Mouse (Mus musculus) intestine, postnatal 0 days (tissue): ENCODE data around the gene Runx1. TPM values are rescaled to one million over a fixed set of nuclear protein-coding genes. Genes with fewer than 3 reads are reported as not detected.

Experiments
- ATAC-seq: fragments of 200-750 bp; cut with Nextera tagmentation; 2 replicates; pipeline ENCODE4 v1.8.0; 2017; ENCODE audit warnings: mild to moderate bottlenecking, moderate TSS enrichment, moderate library complexity
- H3K27ac ChIP-seq: fragments of 300-500 bp; sonication (generic); 2 replicates; pipeline ENCODE4 v1.5.1; 2014; ENCODE audit warnings: mild to moderate bottlenecking, low read depth, low read length, moderate library complexity
- H3K27me3 ChIP-seq: fragments of 300-500 bp; sonication (generic); replicated peaks from 2 replicates; pipeline ENCODE4 v1.6.1; 2014; ENCODE audit warnings: low read length, mixed read lengths; ENCODE audit not compliant: control insufficient read depth, insufficient read depth
- H3K36me3 ChIP-seq: fragments of 300-500 bp; sonication (generic); 2 replicates; pipeline ENCODE4 v1.6.1; 2014; ENCODE audit warnings: mild to moderate bottlenecking, moderate library complexity; ENCODE audit not compliant: control insufficient read depth, insufficient read depth
- H3K4me1 ChIP-seq: fragments of 300-500 bp; sonication (generic); replicated peaks from 2 replicates; pipeline ENCODE4 v1.6.1; 2014; ENCODE audit warnings: antibody characterized with exemption, low read length, mixed read lengths; ENCODE audit not compliant: control insufficient read depth, insufficient read depth
- H3K4me2 ChIP-seq: fragments of 300-500 bp; sonication (generic); replicated peaks from 2 replicates; pipeline ENCODE4 v1.6.1; 2014; ENCODE audit warnings: low read depth, mild to moderate bottlenecking, moderate library complexity
- H3K4me3 ChIP-seq: fragments of 300-500 bp; sonication (generic); 2 replicates; pipeline ENCODE4 v1.5.1; 2014; ENCODE audit warnings: low read depth, low read length
- H3K9ac ChIP-seq: fragments of 300-500 bp; sonication (generic); 2 replicates; pipeline ENCODE4 v1.6.1; 2014; ENCODE audit warnings: mild to moderate bottlenecking, low read depth, low read length
- H3K9me3 ChIP-seq: fragments of 300-500 bp; sonication (generic); 2 replicates; pipeline ENCODE4 v1.6.1; 2016; ENCODE audit warnings: mixed run types; ENCODE audit not compliant: control insufficient read depth
- CTCF ChIP-seq: sonication (generic); IDR thresholded peaks from 2 replicates; pipeline ENCODE4 v1.5.1; 2016; ENCODE audit warnings: low read depth, mild to moderate bottlenecking, control low read depth, antibody characterized with exemption, moderate library complexity
- WGBS: fragments of 180-500 bp; shearing (Covaris S2); extraction: QIAGEN DNeasy Blood & Tissue Kit; methylation state at CpG from one replicate; pipeline ENCODE4 v1.1.7; 2014; 5-methylcytosine and 5-hydroxymethylcytosine counted together
- polyA plus RNA-seq: library from polyadenylated mRNA; unstranded; fragments of >200 nt; fragmentation: Nextera tagmentation; extraction: Ambion mirVana; gene quantifications from 2 replicates; pipeline ENCODE4 v1.2.1, GENCODE M21; 2015

Gene Runx1
- polyA plus RNA-seq, 1 experiment from 2014 or later, result 1.7 TPM

DNA sequence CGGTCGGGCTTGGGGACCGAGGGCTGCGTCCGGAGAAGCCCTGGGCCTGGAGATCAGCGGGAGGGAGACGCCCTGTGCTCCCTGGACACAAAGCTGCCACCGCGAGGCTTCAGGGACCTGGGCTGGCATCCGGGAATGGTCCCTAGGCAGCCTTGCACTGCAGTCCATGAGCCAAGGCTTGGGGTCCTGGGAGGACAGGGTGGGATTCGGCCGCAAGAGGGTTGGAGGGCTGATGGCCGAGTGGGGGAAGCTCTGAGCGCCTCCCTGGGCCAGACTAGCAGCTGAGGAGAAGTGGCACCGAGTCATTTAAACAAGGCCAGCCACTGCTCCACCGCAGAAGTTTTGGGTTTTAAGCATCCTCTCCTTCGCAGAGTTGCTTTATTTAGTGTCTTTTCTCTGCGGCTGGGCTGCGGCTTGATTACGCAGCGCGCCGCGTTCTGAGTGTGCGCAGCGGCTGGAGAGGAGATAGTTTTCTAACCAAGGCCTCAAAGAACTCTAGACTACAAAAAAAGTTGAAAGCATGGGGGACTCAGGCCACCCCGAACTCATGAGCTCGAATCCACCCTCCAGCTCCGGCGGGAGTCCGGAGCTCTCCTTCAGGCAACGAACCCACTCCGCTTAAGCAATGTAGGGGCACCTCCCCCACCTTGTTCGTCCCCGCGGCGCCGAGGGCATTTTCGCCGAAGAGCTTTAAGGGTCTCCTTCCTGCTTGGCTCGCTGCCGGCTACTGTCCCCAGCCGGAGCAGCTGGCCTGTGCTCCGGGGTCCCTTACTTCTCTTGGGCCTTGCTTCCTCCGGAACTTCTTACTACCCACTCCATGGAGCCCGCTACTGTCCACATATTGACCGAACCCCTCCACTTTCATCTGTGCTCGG lies 128.0 kb downstream of the Runx1 start:
- Histone ChIP-seq H3K36me3 (no peaks in the 10 kb centered on the region), H3K9me3 (no peaks in the 10 kb centered on the region), H3K4me3 (peak overlapping the region; percentile 56), H3K27ac (peak overlapping the region; percentile 70), H3K27me3 (peaks cover 48% of the 10 kb centered on the region), H3K4me1 (peaks cover 11% of the 10 kb centered on the region; the same call in 1 of the 2 replicates), H3K9ac (peak overlapping the region; percentile 60), H3K4me2 (peak overlapping the region; percentile 100)
- ATAC-seq, result peak; percentile 48
- no peak for TF ChIP-seq CTCF
- under 1% methylated on average over 48 of the region's 48 CpGs for WGBS

DNA sequence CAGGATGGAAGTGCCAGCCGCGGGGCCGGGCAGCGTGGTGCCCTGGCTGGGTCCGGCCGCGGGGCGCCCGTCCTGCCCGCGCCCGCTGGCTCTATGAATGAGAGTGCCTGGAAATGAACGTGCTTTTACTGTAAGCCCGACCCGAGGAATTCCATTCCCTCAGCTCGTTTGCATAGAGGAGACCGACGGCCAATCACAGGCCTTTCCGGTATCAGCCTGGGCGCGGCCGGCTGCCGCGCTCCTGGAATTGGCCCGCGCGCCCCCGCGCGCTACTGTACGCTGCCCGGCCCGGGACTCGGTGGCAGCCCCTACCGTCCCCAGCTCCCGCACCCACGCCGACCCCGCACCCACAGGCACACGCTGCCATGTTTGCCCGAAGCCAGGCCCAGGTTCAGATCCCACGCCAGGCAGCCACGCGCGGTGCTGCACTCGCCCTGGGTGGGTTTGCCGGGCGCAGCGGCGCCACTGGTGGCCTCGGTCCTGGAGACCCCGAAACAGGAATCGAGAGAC lies 128.7 kb downstream of the Runx1 start:
- H3K36me3 ChIP-seq, result no peaks in the 10 kb centered on the region
- peaks cover 11% of the 10 kb centered on the region; the same call in 1 of the 2 replicates for H3K4me1 ChIP-seq
- ATAC-seq, result peak; percentile 89
- peaks cover 52% of the 10 kb centered on the region for H3K27me3 ChIP-seq
- peak; percentile 13; the same call in 1 of the 2 replicates for TF ChIP-seq CTCF
- H3K4me3 ChIP-seq, result peak overlapping the region; percentile 56
- H3K27ac ChIP-seq, result peak overlapping the region; percentile 70
- under 1% methylated on average over 53 of the region's 53 CpGs for WGBS
- peak overlapping the region; percentile 100 for H3K4me2 ChIP-seq
- no peaks in the 10 kb centered on the region for H3K9me3 ChIP-seq
- H3K9ac ChIP-seq, result peak overlapping the region; percentile 60

DNA sequence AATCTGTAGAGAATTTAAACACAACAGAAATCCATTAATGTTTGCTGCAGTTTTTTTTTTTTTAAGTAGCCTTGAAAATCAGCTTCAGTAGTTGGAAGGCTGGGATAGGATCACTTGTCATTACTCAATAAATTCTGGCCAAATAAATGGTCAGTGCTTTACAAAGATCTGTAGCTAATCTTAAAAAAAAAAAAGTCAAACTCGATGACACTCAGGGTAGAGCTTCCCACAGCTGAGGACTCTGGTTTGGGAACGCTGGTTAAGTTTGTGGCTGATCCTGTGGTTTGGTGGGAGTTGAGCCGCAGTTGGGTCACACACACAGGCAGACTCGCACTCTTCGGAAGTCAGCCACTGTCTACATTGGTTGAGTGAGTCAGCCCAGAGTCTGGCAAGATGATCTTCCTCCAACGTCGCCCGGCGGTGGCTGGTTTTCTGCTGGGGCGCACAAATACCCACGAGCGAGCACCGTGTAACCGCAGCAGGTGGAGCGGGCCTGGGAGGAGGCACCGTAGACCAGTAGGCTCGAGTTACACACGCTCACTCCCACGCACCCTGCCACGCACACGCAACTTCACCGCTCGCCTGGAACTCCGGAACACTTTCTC lies 129.4 kb downstream of the Runx1 start:
- H3K36me3 ChIP-seq, result no peaks in the 10 kb centered on the region
- peak overlapping the region; percentile 100 for H3K4me2 ChIP-seq
- no peak overlapping the region for H3K9ac ChIP-seq
- H3K9me3 ChIP-seq, result no peaks in the 10 kb centered on the region
- ATAC-seq, result no peak
- H3K27ac ChIP-seq, result no peak overlapping the region
- H3K4me1 ChIP-seq, result peaks cover 11% of the 10 kb centered on the region; the same call in 1 of the 2 replicates
- peaks cover 49% of the 10 kb centered on the region for H3K27me3 ChIP-seq
- peak overlapping the region; percentile 56 for H3K4me3 ChIP-seq
- WGBS, result under 1% methylated on average over 24 of the region's 24 CpGs
- no peak for TF ChIP-seq CTCF

DNA sequence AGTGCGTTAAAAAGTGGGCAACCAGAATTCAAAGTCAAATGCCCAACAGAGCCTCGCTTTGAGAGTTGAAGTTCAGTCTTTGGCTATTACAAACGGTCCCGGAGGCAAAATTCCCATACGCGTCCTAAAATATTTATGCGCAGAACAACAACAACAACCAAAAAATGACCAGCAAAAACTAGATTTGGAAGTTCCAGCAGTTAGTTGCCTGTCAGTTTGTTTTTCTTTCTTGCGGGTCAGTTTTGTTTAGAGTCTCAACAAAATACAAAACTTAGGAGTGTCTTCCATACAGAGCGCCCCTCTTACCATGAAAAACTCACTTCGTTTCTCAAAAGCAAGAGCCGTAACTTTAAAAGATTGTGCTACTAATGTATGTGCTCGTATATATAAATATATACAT lies 130.0 kb downstream of the Runx1 start:
- H3K4me3 ChIP-seq, result peak overlapping the region; percentile 56
- H3K4me2 ChIP-seq, result peak overlapping the region; percentile 57
- ATAC-seq, result no peak
- TF ChIP-seq CTCF, result no peak
- H3K9me3 ChIP-seq, result no peaks in the 10 kb centered on the region
- peaks cover 50% of the 10 kb centered on the region for H3K27me3 ChIP-seq
- H3K36me3 ChIP-seq, result no peaks in the 10 kb centered on the region
- peak overlapping the region; percentile 8; the same call in 1 of the 2 replicates for H3K9ac ChIP-seq
- WGBS, result 10% methylated on average over 12 of the region's 12 CpGs
- H3K27ac ChIP-seq, result no peak overlapping the region
- peaks cover 11% of the 10 kb centered on the region; the same call in 1 of the 2 replicates for H3K4me1 ChIP-seq

DNA sequence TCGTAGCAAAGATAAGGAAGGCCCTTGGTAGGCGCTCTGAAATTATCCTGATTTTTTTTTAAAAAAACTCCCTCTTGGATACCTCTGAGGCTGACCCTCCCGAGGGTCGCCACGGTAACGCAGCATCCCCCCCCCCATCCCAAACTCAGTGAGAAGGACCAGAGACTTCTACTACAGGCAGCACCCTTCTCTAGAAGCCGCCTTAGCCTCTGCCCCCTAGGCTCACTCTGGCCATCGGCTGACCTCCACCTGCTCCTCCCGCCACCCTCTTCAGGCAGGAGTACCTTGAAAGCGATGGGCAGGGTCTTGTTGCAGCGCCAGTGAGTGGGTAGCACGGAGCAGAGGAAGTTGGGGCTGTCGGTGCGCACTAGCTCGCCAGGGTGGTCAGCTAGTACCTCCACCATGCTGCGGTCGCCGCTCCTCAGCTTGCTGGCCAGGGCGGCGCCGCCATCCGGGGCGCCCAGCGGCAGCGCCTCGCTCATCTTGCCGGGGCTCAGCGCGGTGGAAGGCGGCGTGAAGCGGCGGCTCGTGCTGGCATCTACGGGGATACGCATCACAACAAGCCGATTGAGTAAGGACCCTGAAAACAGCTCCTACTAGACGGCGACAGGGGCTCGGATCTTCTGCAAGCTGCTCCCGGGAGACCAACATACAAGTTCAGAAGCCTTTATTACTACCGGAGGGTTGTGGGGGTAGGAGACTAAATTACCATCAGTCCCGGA lies 130.6 kb downstream of the Runx1 start:
- peak overlapping the region; percentile 8; the same call in 1 of the 2 replicates for H3K9ac ChIP-seq
- WGBS, result under 1% methylated on average over 43 of the region's 43 CpGs
- H3K9me3 ChIP-seq, result no peaks in the 10 kb centered on the region
- H3K27ac ChIP-seq, result no peak overlapping the region
- no peak for TF ChIP-seq CTCF
- peaks cover 50% of the 10 kb centered on the region for H3K27me3 ChIP-seq
- no peak for ATAC-seq
- peaks cover 11% of the 10 kb centered on the region; the same call in 1 of the 2 replicates for H3K4me1 ChIP-seq
- no peaks in the 10 kb centered on the region for H3K36me3 ChIP-seq
- H3K4me2 ChIP-seq, result peak overlapping the region; percentile 57
- peak overlapping the region; percentile 56 for H3K4me3 ChIP-seq
